Mouse (Mus musculus) gastrocnemius, postnatal 36 days (tissue): Measurements from ENCODE around the gene Arhgap29. TPM values are rescaled to one million over a fixed set of nuclear protein-coding genes. Genes with fewer than 3 reads are reported as not detected.

Source experiments
- DNase-seq, 2 experiments: peaks; one replicate each; pipeline ENCODE4 v3.0.0; 2022
- intact Hi-C: fragments of 180-260 bp; cut with DNase I; formaldehyde crosslinking; loops from one replicate; pipeline ENCODE4 v1.15.1; 2025
- total RNA-seq, 2 experiments: library from RNA; stranded (reverse); gene quantifications; 2 replicates each; pipeline ENCODE4 v1.2.3; 2021

Arhgap29 gene
- total RNA-seq, 2 experiments from 2014 or later: 13.8 to 15.0 TPM

GRCm38 (mm10) chr3:121940094-121940889 is 12.0 kb upstream of the Arhgap29 start:
- intact Hi-C loops: no loop called here
- DNase-seq: no peak

GRCm38 (mm10) chr3:121941204-121941745 is 11.1 kb upstream of the Arhgap29 start:
- intact Hi-C loops: no loop called here

GRCm38 (mm10) chr3:121945957-121946356 is 6.4 kb upstream of the Arhgap29 start:
- intact Hi-C loops: no loop called here
- DNase-seq: no peak

More at GRCm38 (mm10) chr3:121941204-121941745, 11.1 kb upstream of the Arhgap29 start:
- no peak for DNase-seq

GRCm38 (mm10) chr3:121946765-121947164 is 5.6 kb upstream of the Arhgap29 start:
- intact Hi-C loops: no loop called here
- DNase-seq: no peak

GRCm38 (mm10) chr3:121950139-121950538 is 2.2 kb upstream of the Arhgap29 start:
- intact Hi-C loops: loop anchor here (5.0 kb wide), 1 partner anchor 63 kb away; no protein-coding TSS in a partner anchor
- no peak for DNase-seq

GRCm38 (mm10) chr3:121951116-121951515 is 1.2 kb upstream of the Arhgap29 start:
- intact Hi-C loops: loop anchor here (5.0 kb wide), 1 partner anchor 64 kb away; no protein-coding TSS in a partner anchor
- DNase-seq: no peak

GRCm38 (mm10) chr3:121953049-121953432 is 700 bp downstream of the Arhgap29 start:
- intact Hi-C loops: loop anchor here (5.0 kb wide), 1 partner anchor 66 kb away; no protein-coding TSS in a partner anchor
- DNase-seq: peak; percentile 83 to 84

- intact Hi-C loops: loop anchor here (5.0 kb wide), 1 partner anchor 66 kb away; no protein-coding TSS in a partner anchor
These were observed 1.3 kb downstream of the Arhgap29 start for GRCm38 (mm10) chr3:121953433-121954161.

GRCm38 (mm10) chr3:121954421-121954820 is 2.1 kb downstream of the Arhgap29 start:
- intact Hi-C loops: loop anchor here (5.0 kb wide), 1 partner anchor 67 kb away; no protein-coding TSS in a partner anchor
- no peak for DNase-seq

More at GRCm38 (mm10) chr3:121953433-121954161, 1.3 kb downstream of the Arhgap29 start:
- DNase-seq: peak; percentile 8 to 39

GRCm38 (mm10) chr3:121955527-121955926 is 3.2 kb downstream of the Arhgap29 start:
- intact Hi-C loops: no loop called here

GRCm38 (mm10) chr3:121956789-121957188 is 4.4 kb downstream of the Arhgap29 start:
- intact Hi-C loops: no loop called here
- DNase-seq: no peak

More at GRCm38 (mm10) chr3:121955527-121955926, 3.2 kb downstream of the Arhgap29 start:
- DNase-seq: no peak

GRCm38 (mm10) chr3:121957606-121958344 is 5.4 kb downstream of the Arhgap29 start:
- DNase-seq: no peak
- intact Hi-C loops: no loop called here

- DNase-seq: peak in 1 of 2 experiments; percentile 27
- intact Hi-C loops: loop anchor here (2.0 to 5.0 kb wide), 2 partner anchors 141 to 173 kb away; no protein-coding TSS in a partner anchor
These were observed 11.8 kb downstream of the Arhgap29 start for GRCm38 (mm10) chr3:121964173-121964572.

GRCm38 (mm10) chr3:121967681-121968476 is 15.5 kb downstream of the Arhgap29 start:
- DNase-seq: peak; percentile 86 to 88
- intact Hi-C loops: loop anchor here (5.0 kb wide), 2 partner anchors 81 to 154 kb away; no protein-coding TSS in a partner anchor

GRCm38 (mm10) chr3:121968621-121969020 is 16.3 kb downstream of the Arhgap29 start:
- DNase-seq: peak; percentile 18 to 31

GRCm38 (mm10) chr3:121969451-121969850 is 17.1 kb downstream of the Arhgap29 start:
- intact Hi-C loops: loop anchor here (5.0 kb wide), 2 partner anchors 82 to 153 kb away; no protein-coding TSS in a partner anchor
- no peak for DNase-seq

More at GRCm38 (mm10) chr3:121968621-121969020, 16.3 kb downstream of the Arhgap29 start:
- intact Hi-C loops: loop anchor here (5.0 kb wide), 2 partner anchors 81 to 154 kb away; no protein-coding TSS in a partner anchor

GRCm38 (mm10) chr3:121973761-121974160 is 21.4 kb downstream of the Arhgap29 start:
- DNase-seq: no peak
- intact Hi-C loops: no loop called here

GRCm38 (mm10) chr3:121975381-121975780 is 23.0 kb downstream of the Arhgap29 start:
- intact Hi-C loops: no loop called here
- DNase-seq: no peak

- intact Hi-C loops: no loop called here
- no peak for DNase-seq
These were observed 29.0 kb downstream of the Arhgap29 start for GRCm38 (mm10) chr3:121981306-121981705.
